Mouse (Mus musculus) midbrain, embryonic 12.5 days (tissue): Measurements from ENCODE around the gene Atp8b5. TPM values are rescaled to one million over a fixed set of nuclear protein-coding genes. Genes with fewer than 3 reads are reported as not detected.

Source experiments
- ATAC-seq: fragments of 200-750 bp; cut with Nextera tagmentation; 2 replicates; pipeline ENCODE4 v1.8.0; 2017; ENCODE audit warnings: low read depth, moderate TSS enrichment, moderate library complexity; ENCODE audit not compliant: low FRiP score
- H3K27ac ChIP-seq: fragments of 300-500 bp; sonication (generic); replicated peaks from 2 replicates; pipeline ENCODE4 v1.5.1; 2016; ENCODE audit warnings: mild to moderate bottlenecking
- H3K27me3 ChIP-seq: fragments of 300-500 bp; sonication (generic); 2 replicates; pipeline ENCODE4 v1.6.1; 2016; ENCODE audit warnings: mild to moderate bottlenecking
- H3K36me3 ChIP-seq: fragments of 300-500 bp; sonication (generic); 2 replicates; pipeline ENCODE4 v1.6.1; 2016
- H3K4me1 ChIP-seq: fragments of 300-500 bp; sonication (generic); 2 replicates; pipeline ENCODE4 v1.6.1; 2016
- H3K4me2 ChIP-seq: fragments of 300-500 bp; sonication (generic); replicated peaks from 2 replicates; pipeline ENCODE4 v1.6.1; 2016; ENCODE audit warnings: mild to moderate bottlenecking, moderate library complexity
- H3K4me3 ChIP-seq: fragments of 300-500 bp; sonication (generic); 2 replicates; pipeline ENCODE4 v1.5.1; 2016; ENCODE audit warnings: mild to moderate bottlenecking
- H3K9ac ChIP-seq: fragments of 300-500 bp; sonication (generic); replicated peaks from 2 replicates; pipeline ENCODE4 v1.6.1; 2016; ENCODE audit warnings: mild to moderate bottlenecking, moderate library complexity
- H3K9me3 ChIP-seq: fragments of 300-500 bp; sonication (generic); 2 replicates; pipeline ENCODE4 v1.6.1; 2016; ENCODE audit warnings: mild to moderate bottlenecking
- WGBS: fragments of 180-500 bp; shearing (Covaris S2); methylation state at CpG from one replicate; pipeline ENCODE4 v1.1.7; 2016; 5-methylcytosine and 5-hydroxymethylcytosine counted together
- polyA plus RNA-seq: library from polyadenylated mRNA; unstranded; fragments of >200 nt; fragmentation: Nextera tagmentation; extraction: Ambion mirVana; gene quantifications from 2 replicates; pipeline ENCODE4 v1.2.1, GENCODE M21; 2016

Atp8b5 gene
- polyA plus RNA-seq, 1 experiment from 2014 or later: 0.22 TPM

- ATAC-seq: no peak
- Histone ChIP-seq H3K27ac (no peak overlapping the region), H3K9me3 (no peaks in the 10 kb centered on the region), H3K4me1 (peaks cover 11% of the 10 kb centered on the region), H3K4me2 (no peak overlapping the region), H3K4me3 (no peak overlapping the region), H3K27me3 (no peaks in the 10 kb centered on the region), H3K9ac (no peak overlapping the region), H3K36me3 (no peaks in the 10 kb centered on the region)
Observed at GRCm38 (mm10) chr4:43386932-43387331, 120.0 kb downstream of the Atp8b5 start.

- 93% methylated on average over 2 of the region's 2 CpGs for WGBS
Observed at GRCm38 (mm10) chr4:43389390-43389789, 122.4 kb downstream of the Atp8b5 start.

GRCm38 (mm10) chr4:43389845-43390440, 123.0 kb downstream of the Atp8b5 start:
- no peaks in the 10 kb centered on the region for H3K4me1 ChIP-seq
- ATAC-seq: no peak
- H3K27ac ChIP-seq: no peak overlapping the region
- no peaks in the 10 kb centered on the region for H3K9me3 ChIP-seq
- 69% methylated on average over 9 of the region's 9 CpGs for WGBS
- no peaks in the 10 kb centered on the region for H3K36me3 ChIP-seq
- no peak overlapping the region for H3K4me2 ChIP-seq
- no peaks in the 10 kb centered on the region for H3K27me3 ChIP-seq
- H3K4me3 ChIP-seq: no peak overlapping the region
- no peak overlapping the region for H3K9ac ChIP-seq

More at GRCm38 (mm10) chr4:43389390-43389789, 122.4 kb downstream of the Atp8b5 start:
- no peak overlapping the region for H3K27ac ChIP-seq
- ATAC-seq: no peak
- no peaks in the 10 kb centered on the region for H3K27me3 ChIP-seq
- no peaks in the 10 kb centered on the region for H3K9me3 ChIP-seq
- H3K9ac ChIP-seq: no peak overlapping the region
- no peaks in the 10 kb centered on the region for H3K36me3 ChIP-seq
- H3K4me3 ChIP-seq: no peak overlapping the region
- H3K4me1 ChIP-seq: no peaks in the 10 kb centered on the region
- no peak overlapping the region for H3K4me2 ChIP-seq

- H3K4me2 ChIP-seq: no peak overlapping the region
- no peaks in the 10 kb centered on the region for H3K36me3 ChIP-seq
- H3K4me1 ChIP-seq: no peaks in the 10 kb centered on the region
- H3K4me3 ChIP-seq: no peak overlapping the region
- no peak overlapping the region for H3K9ac ChIP-seq
- H3K27me3 ChIP-seq: no peaks in the 10 kb centered on the region
- H3K27ac ChIP-seq: no peak overlapping the region
- no peak for ATAC-seq
- WGBS: 70% methylated on average over 3 of the region's 3 CpGs
- H3K9me3 ChIP-seq: no peaks in the 10 kb centered on the region
Observed at GRCm38 (mm10) chr4:43391521-43392050, 124.6 kb downstream of the Atp8b5 start.

- H3K4me3 ChIP-seq: no peak overlapping the region
- H3K36me3 ChIP-seq: no peaks in the 10 kb centered on the region
- H3K27me3 ChIP-seq: no peaks in the 10 kb centered on the region
- no peak overlapping the region for H3K4me2 ChIP-seq
- 75% methylated on average over 15 of the region's 15 CpGs for WGBS
- H3K9ac ChIP-seq: no peak overlapping the region
- no peak for ATAC-seq
- peaks cover 14% of the 10 kb centered on the region for H3K4me1 ChIP-seq
- H3K27ac ChIP-seq: no peak overlapping the region
- no peaks in the 10 kb centered on the region for H3K9me3 ChIP-seq
Observed at GRCm38 (mm10) chr4:43394345-43394891, 127.5 kb downstream of the Atp8b5 start.

- Histone ChIP-seq H3K9ac (no peak overlapping the region), H3K4me2 (no peak overlapping the region), H3K27ac (no peak overlapping the region), H3K9me3 (no peaks in the 10 kb centered on the region), H3K27me3 (no peaks in the 10 kb centered on the region), H3K4me3 (no peak overlapping the region), H3K36me3 (no peaks in the 10 kb centered on the region), H3K4me1 (peaks cover 14% of the 10 kb centered on the region)
- 94% methylated on average over 5 of the region's 5 CpGs for WGBS
- no peak for ATAC-seq
Observed at GRCm38 (mm10) chr4:43395147-43395546, 128.2 kb downstream of the Atp8b5 start.

- 81% methylated on average over 9 of the region's 9 CpGs for WGBS
Observed at GRCm38 (mm10) chr4:43395836-43396235, 128.9 kb downstream of the Atp8b5 start.

GRCm38 (mm10) chr4:43396381-43396780, 129.4 kb downstream of the Atp8b5 start:
- 86% methylated on average over 5 of the region's 5 CpGs for WGBS
- H3K27me3 ChIP-seq: no peaks in the 10 kb centered on the region
- H3K4me1 ChIP-seq: peaks cover 22% of the 10 kb centered on the region
- ATAC-seq: no peak
- H3K4me2 ChIP-seq: no peak overlapping the region
- no peaks in the 10 kb centered on the region for H3K9me3 ChIP-seq
- no peak overlapping the region for H3K9ac ChIP-seq
- H3K27ac ChIP-seq: no peak overlapping the region
- no peak overlapping the region for H3K4me3 ChIP-seq
- H3K36me3 ChIP-seq: no peaks in the 10 kb centered on the region

More at GRCm38 (mm10) chr4:43395836-43396235, 128.9 kb downstream of the Atp8b5 start:
- Histone ChIP-seq H3K27me3 (no peaks in the 10 kb centered on the region), H3K4me1 (peaks cover 17% of the 10 kb centered on the region), H3K36me3 (no peaks in the 10 kb centered on the region), H3K9me3 (no peaks in the 10 kb centered on the region), H3K4me2 (no peak overlapping the region), H3K9ac (no peak overlapping the region), H3K4me3 (no peak overlapping the region), H3K27ac (no peak overlapping the region)
- no peak for ATAC-seq

- WGBS: 73% methylated on average over 4 of the region's 4 CpGs
- ATAC-seq: no peak
- H3K27me3 ChIP-seq: no peaks in the 10 kb centered on the region
- no peak overlapping the region for H3K4me2 ChIP-seq
- H3K9ac ChIP-seq: no peak overlapping the region
- H3K4me1 ChIP-seq: peaks cover 24% of the 10 kb centered on the region
- H3K36me3 ChIP-seq: no peaks in the 10 kb centered on the region
- no peak overlapping the region for H3K27ac ChIP-seq
- no peaks in the 10 kb centered on the region for H3K9me3 ChIP-seq
- no peak overlapping the region for H3K4me3 ChIP-seq
Observed at GRCm38 (mm10) chr4:43398014-43398413, 131.1 kb downstream of the Atp8b5 start.

GRCm38 (mm10) chr4:43398829-43399331, 131.9 kb downstream of the Atp8b5 start:
- Histone ChIP-seq H3K4me3 (no peak overlapping the region), H3K27ac (peak overlapping the region; percentile 42; the same call in 1 of the 2 replicates), H3K9ac (no peak overlapping the region), H3K4me1 (peaks cover 24% of the 10 kb centered on the region), H3K9me3 (no peaks in the 10 kb centered on the region), H3K27me3 (no peaks in the 10 kb centered on the region), H3K4me2 (no peak overlapping the region), H3K36me3 (no peaks in the 10 kb centered on the region)
- no peak for ATAC-seq
- 70% methylated on average over 17 of the region's 17 CpGs for WGBS

GRCm38 (mm10) chr4:43399391-43400131, 132.6 kb downstream of the Atp8b5 start:
- Histone ChIP-seq H3K9ac (no peak overlapping the region), H3K4me3 (no peak overlapping the region), H3K9me3 (no peaks in the 10 kb centered on the region), H3K27me3 (no peaks in the 10 kb centered on the region), H3K36me3 (no peaks in the 10 kb centered on the region), H3K4me1 (peaks cover 24% of the 10 kb centered on the region), H3K4me2 (no peak overlapping the region), H3K27ac (no peak overlapping the region)
- WGBS: 89% methylated on average over 31 of the region's 31 CpGs
- ATAC-seq: no peak

GRCm38 (mm10) chr4:43400976-43401375, 134.0 kb downstream of the Atp8b5 start:
- H3K9ac ChIP-seq: peak overlapping the region; percentile 34; the same call in 1 of the 2 replicates
- no peaks in the 10 kb centered on the region for H3K27me3 ChIP-seq
- peaks cover 30% of the 10 kb centered on the region for H3K4me1 ChIP-seq
- H3K36me3 ChIP-seq: no peaks in the 10 kb centered on the region
- no peak overlapping the region for H3K27ac ChIP-seq
- WGBS: 13% methylated on average over 10 of the region's 10 CpGs
- H3K4me3 ChIP-seq: no peak overlapping the region
- H3K9me3 ChIP-seq: no peaks in the 10 kb centered on the region
- ATAC-seq: peak; percentile 34; the same call in 1 of the 2 replicates
- H3K4me2 ChIP-seq: no peak overlapping the region; the same call in 1 of the 2 replicates
